Mouse (Mus musculus): ENCODE results near the gene Zfp12.

DNA sequence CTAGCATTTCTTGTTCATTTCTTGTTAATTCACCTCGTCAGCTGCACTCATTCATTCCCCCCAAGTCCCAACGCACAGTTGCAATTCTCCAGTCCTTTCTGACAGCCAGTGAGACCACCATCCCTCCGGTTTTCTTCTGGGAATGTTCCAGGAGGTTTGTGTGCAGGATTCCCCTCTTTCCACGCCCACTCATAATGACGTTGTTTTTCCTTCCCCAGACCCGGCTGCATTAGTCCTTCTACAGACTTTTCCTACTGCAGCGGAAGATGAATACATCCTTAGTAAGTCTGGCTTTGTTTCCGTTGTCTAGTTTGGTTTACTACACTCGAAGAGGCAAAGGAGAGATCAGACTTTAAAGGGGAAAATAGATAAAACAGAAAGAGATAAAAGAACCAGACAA, 1.1 kb downstream of the Zfp12 start:
- TF ChIP-seq MAX (IDR thresholded peaks at IDR 0.05; ENCODE audit: low read length) (no peak), EP300 (IDR thresholded peaks at IDR 0.05; ENCODE audit: low read length) (no peak), POLR2A (IDR thresholded peaks at IDR 0.05; ENCODE audit: low read depth, low read length) (no peak), CTCF (conservative IDR thresholded peaks at IDR 0.05 in 1 of 2, IDR thresholded peaks at IDR 0.05 in 1 of 2; ENCODE audit: low read depth in 2 of 2, low read length in 2 of 2) (no peak), ELF1 (IDR thresholded peaks at IDR 0.05; ENCODE audit: low read depth, low read length) (no peak), ETS1 (conservative IDR thresholded peaks at IDR 0.05; ENCODE audit: low read depth, low read length) (no peak), HCFC1 (IDR thresholded peaks at IDR 0.05; ENCODE audit: low read depth, low read length) (no peak), E2F4 (IDR thresholded peaks at IDR 0.05; ENCODE audit: insufficient replicate concordance, low read depth, low read length) (no peak), JUN (IDR thresholded peaks at IDR 0.05; ENCODE audit: insufficient read depth, low read depth, low read length) (no peak), USF1 (IDR thresholded peaks at IDR 0.05; ENCODE audit: low read depth, low read length) (no peak), JUND (conservative IDR thresholded peaks at IDR 0.05; ENCODE audit: low read depth, low read length) (no peak), RCOR1 (conservative IDR thresholded peaks at IDR 0.05; ENCODE audit: low read depth, low read length) (no peak), MXI1 (IDR thresholded peaks at IDR 0.05; ENCODE audit: low read depth, low read length) (no peak), ZKSCAN1 (IDR thresholded peaks at IDR 0.05; ENCODE audit: borderline replicate concordance, low read depth, low read length) (no peak)
